Mouse (Mus musculus) R1 (cell line): ENCODE data around the gene Fopnl.

Source experiments
- DNase-seq: peaks from one replicate; pipeline ENCODE4 v3.0.0-alpha.2; 2018; ENCODE audit warnings: low read depth, low spot score

Gene Fopnl

DNA sequence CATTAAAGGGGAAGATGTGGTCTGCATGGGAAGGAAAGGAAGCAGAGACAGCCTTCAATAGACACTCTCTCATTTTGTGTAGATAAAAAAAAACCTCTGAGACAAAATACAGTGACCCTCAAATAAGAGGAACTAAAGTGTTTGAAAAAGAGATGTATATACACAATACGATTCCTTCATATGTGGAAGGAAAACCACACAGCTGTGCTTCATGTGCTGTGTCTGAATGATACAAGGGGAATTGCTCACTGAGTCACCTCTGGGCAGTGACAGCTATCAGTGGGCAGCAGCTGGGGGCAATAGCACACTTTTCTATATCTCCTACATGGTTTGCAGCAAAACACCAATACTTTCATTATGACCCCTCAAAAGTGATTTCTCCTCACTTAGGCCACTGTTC is 9.8 kb downstream of the Fopnl start:
- DNase-seq = no peak

DNA sequence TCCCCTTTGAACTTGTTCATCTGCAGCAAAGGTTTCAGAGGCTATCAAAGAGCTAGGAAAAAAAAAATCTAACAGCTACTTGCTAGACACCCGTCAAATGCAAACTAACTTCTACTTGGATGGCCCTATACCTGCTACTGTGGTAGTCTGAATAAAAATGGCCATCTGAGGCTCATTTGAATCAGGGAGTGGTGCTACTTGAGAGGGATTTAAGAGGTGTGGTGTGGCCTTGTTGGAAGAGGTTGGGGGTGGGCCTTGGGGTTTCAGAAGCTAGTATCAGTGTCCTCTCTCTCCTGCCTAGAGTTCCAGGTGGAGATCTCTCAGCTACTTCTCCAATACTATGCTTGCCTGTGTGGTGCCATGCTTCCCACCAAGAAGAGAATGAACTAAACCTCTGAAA is 10.8 kb downstream of the Fopnl start:
- peak; percentile 61 for DNase-seq

DNA sequence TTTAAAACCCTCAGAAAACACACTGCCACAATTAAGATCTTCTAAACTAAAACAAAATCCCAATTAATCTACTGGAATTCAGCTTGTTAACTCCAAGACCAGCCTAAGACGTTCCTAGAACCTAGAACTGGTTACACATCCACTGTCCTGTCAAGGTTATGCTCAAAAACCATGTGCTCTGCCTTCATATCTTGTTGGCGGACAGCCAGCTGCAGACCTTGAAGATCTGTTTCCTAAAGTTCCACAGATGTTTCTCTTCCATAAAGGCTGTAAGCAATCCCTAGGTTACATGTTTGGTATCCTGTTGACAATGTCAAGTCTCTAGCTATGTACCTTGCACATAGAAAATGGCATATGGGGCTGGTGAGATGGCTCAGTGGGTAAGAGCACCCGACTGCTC is 12.4 kb downstream of the Fopnl start:
- DNase-seq = no peak

DNA sequence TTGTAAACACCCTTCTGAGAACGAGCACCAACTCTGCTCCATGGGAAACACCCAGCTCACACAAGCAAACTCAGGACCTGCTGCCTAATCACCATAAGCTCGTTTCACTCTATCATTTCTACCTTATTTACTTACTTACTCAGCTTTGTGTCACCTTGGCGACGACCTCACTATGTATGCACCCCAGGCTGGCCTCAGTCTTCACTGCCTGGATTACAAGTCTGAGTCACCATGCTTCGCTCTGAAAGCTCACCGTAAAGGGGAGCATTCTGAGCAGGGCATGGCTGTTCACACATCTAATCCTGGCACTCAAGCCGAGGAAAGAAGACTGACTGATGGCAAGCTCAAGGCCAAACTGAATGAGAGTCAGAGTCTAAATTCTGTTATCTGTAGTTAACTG is 13.5 kb downstream of the Fopnl start:
- DNase-seq = peak; percentile 23

DNA sequence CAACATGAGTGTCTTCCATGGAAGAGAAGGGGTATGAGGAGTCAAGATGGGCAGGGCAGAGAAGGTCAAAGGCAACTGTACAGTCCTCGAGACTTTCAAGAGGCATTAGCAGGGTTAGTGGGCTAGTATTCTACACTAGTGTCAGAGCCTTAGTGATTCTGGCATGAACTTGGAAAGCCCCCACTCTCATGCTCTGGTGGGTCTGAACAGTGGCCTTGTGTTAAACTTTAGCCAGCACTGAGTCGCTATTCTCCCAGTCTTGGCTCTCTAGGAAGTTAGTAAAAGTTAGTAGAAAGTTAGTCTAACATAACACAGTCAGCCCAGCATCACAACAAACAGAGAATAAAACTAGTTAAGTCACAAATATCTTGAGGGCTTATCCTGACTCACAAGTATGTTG is 14.1 kb downstream of the Fopnl start:
- no peak for DNase-seq

DNA sequence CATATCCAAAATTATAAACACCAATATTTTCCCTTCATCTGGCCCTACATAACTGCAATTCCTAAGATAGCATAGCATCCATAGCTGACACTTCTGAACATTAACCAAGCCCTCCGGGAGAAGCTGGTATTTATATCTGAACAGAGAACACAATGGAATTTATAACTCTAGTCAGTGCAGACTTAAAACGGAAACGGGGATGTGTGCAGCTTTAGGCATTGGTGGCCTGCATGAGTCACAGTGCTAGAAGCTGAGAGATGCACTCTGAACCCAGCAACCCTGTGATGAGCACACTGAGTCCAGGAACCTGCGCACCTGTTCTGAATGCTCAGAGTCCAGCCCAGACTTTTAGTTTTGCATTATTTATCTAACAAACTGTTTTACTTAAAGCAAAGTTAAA is 18.7 kb downstream of the Fopnl start:
- no peak for DNase-seq

DNA sequence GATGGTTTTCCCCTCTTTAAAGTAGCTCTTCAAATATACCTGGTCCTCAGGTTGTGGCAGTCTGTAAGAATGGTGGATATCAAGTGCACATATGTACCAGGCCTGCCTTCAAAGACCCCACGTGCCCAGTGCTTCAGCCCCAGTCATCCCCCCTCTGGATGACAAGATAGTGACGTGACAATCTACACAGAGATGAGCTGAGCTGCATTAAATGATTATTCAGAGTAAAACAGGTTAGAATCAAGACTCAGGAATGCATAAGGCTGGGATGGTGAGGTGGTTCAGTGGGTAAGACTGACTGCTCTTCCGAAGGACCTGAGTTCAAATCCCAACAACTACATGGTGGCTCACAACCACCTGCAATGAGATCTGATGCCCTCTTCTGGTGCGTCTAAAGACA is 19.5 kb downstream of the Fopnl start:
- no peak for DNase-seq

DNA sequence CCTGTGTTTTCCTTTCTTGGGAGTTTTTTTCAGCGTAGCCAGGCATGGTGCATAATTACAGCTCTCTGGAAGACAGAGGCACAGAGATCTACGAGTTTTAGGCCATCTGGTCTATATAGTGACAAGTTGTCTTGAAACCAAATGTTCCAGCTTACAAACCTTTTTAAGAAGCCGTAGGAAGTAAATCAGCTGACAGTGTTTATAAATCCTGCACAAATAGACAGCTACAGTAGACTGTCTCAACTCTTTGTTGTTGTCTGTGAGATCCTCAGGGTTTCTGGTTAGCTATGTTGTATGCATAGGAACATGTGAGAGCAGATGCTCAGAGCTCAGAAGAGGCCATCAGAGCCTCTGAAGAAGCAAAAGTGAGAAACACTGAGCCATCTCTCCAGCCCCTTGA is 20.1 kb downstream of the Fopnl start:
- no peak for DNase-seq

DNA sequence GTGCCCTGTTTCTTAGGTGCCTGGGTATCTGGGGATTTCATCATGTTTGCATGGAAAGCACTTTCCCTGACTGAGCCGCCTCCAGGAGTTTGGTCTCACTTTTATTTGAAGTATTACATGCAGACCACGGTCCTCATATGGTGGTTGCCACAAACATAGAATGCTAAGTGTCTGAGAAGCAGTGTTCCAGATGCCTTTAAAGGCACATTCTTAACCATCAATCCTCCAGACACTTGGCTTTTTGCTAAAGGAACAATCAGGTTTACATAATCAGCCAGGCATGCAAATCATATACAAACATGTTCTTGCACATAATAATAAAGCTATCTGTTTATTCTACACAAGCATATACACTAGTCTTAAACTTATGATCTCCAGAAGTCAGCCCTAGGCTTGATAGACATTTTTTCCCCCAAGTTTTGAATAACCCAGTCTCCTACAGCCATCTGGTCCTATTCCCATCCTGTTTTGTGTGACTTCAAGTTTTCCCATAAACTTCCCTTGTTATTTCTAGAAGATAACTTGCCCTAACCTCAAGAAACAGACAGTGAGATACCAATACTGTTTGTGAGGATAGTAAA is 20.6 kb downstream of the Fopnl start:
- no peak for DNase-seq

DNA sequence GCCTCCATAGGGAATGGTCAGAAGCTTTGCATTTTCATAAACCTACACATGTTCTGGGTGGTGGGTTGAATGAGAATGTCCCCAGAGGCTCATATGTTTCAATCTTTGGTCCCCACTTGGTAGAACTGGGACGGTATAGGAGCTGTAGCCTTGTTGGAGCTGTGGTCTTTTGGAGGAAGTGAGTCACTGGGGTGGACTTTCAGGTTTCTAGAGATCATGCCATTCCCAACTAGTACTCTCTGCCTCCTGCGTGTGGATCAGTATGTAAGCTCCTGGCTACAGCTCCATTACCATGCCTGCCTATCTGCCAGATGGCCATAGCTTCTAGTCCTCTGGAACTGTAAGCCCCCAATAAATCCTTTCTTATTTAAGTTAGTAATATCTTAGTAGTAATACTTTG is 21.9 kb downstream of the Fopnl start:
- DNase-seq = no peak

DNA sequence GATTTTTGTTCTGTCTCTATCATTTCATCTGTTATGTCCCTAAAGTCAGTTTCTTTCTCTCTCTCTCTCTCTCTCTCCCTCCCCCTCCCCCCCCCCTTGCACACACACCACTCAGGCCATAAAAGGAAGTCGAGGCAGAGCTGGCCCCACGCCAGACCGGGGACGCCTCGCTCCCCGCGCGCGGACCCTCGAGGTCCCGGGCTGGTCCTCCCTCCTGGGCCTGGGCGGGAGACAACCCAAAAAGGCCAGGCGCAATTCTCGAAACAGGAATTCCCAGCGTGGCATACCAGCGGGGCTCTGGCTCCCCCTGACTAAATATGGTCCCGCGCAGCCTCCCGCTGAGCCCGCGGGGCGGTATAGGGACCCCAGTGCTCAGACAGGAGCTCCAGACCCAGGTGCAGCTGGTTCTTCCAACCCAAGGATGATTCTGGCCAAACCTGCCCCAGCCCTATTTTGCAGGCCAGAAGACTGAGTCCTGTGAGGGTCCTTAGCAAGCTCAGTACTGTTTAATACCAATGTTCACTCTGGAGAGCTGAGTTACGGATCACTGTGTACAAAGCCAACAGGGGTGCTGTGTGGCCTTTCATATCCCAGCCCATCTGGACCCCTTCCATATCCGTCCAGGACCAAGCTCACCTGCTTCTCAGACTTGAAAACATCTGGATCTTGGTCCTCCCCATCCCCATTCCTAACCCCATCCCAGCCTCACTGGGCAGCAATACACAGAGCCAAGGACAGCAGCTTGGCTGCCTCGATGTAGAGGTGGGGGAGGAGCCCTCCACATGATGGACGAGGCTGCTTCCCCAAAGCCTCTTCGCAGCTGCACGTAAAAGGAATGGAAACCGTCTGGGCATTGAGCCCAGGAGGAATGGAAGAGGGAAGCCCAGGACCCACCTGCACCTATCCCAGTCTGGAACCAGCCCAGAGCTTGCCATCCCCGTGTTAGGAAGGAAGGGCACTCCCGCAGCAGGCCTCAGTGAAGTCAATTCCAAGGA is 24.7 kb downstream of the Fopnl start:
- DNase-seq = no peak

DNA sequence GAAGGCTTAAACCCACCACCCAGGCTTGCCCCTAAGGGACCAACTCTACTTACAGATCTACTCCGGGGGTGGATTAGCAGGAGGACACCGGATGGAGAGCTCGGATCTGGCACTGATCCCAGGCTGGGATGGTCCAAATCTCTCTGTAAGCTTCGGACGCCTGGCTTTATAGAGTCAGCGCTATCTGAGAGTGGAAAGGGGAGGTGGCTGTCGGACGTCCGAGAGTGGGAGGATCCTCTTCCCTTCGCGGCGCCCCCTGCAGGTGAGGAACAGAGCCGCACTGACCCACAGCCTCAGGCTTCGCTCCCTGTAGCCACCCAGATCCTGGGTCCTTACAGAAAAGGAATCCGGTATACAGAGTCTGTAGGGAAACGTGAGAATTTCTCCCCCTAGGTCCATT is 26.0 kb downstream of the Fopnl start, which contains the start of gene Myh11:
TSS of gene Myh11 (minus strand) at position 150 of the 400 bp plus-strand sequence.
- DNase-seq = peak; percentile 87

DNA sequence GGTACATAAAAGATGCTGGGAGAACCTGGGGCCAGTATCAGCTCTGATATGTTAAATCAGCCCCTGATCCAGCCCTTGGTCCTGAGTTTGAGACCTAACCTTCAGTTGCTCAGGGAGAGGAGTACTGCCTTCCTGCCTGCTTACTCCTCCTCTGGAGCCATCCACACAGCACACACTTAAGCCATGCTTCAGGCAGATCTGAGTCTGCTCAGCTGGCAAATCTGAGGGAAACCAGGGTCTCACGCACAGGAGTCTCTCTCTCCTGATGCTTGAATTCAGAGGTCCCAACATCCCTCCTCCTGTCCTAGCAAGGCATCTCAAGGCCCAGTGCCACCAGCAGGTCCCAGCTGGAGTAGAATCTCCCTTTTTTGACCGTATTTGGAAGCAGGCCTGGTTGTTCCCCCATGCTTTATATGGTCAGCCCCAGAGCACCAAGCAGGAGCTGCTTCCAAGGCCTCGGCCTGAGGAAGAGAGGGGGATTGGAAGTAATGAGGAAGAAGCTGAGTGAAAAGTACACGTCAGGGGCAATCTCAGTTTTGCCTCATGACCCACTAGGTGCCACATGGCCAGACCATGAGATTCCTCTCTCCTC is 44.7 kb downstream of the Fopnl start:
- no peak for DNase-seq

DNA sequence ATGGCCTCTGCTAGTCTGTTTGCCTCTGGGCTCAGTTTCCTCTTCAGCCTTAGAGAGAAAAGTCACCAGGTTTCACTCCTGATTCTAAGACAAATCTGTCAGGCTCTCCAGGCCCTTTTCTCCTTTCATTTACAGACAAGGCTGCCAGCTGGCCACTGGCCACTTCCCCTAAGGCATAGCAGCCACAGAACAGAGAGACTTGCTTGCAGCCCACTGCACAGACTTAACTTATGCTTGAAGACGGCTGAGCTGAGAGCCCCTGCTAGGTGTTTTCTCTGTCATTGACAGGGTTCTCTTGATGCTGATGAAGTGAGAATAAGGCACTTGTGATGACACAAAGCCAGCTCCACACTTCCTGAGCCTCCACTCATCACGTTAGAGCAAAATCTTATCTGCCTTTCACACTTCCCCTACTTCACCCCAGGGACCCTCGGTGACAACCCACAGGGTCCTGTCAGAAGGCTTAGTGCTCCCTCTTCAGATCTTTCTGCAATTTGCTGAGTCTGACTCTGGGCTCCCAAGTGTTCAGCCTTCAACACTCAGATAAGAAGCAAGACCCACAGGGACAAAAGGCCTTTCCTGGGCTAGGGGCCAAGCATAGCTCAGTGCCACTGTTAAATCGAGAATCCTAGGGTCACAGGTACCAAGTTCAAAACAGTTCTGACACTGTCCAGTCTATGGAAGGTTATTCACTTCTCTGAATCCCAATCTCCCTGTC is 51.8 kb downstream of the Fopnl start:
- DNase-seq = no peak

DNA sequence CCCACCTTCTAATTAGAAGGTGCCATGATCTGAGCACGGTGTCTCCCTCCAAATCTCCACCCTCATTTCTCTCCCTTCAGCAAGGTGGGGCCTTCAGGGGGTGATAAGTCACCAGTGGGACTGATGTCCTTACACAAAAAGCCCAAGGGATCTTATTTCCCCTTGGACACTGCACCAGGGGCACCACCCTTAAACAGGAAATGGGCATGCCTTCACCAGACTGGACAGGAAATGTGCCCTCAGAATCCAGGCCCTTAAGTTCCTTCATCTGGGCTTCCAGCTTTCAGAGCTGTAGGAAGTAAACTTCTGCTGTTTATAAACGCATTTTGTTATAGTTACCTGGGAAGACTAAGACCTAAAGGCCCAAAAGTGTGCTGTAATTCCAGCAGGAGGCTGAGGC is 52.7 kb downstream of the Fopnl start:
- DNase-seq = no peak

DNA sequence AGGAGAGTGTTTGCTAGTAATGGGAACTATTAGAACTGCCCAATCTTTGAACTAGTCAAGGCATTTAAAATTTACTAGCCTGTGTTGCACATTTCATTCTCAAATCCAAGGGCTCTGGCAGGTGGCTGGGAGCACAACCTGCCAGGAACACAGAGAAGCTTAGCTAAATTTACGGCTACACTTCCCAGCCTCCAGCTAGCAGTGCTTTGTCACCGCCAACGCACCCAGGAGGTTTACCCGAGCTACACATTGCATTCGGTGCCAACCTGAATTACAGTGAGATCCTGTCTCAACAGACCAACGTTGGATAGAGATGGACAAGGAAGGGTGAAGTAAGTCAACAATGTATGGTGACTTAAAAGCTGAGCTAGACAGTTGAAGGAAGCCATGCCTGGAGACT is 54.0 kb downstream of the Fopnl start:
- DNase-seq = no peak

DNA sequence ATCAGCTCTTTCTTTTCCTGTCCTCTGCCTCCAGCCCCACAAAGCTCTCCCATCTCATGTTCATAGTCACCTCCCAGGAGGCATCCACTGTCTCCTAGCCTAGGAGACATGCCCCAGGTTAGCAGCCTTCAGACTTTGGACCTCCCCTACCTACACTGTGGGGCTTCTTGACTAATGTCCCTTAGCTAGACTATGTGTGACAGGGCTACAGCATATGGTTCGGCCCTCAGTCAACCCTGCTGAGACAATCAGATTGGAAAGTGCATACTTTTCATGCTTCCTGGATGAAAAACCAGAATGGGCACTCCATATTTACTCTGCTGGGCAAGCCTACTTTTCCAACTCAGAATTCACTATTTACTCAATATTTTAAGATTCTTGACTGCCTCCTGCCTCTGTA is 54.8 kb downstream of the Fopnl start:
- DNase-seq = no peak

DNA sequence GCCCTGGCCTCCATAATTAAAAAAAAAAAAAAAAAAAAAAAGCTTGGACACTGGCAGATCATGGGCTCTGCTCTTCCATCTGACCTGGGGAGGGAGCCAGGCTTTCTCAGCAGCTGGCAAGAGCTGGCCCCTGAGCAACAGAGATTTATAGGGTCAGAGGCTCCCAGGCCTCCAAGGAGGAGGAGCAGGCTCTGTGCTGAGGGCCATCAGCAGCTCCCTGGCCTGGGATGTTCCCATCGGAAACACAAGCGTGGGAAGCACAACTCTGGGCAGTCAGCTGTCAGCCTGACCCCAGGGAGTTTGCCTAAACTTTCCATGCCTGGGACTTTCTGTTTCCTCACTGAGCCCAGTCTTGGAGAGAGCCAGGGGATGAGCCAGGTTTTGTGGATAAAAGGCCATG is 58.3 kb downstream of the Fopnl start:
- no peak for DNase-seq

DNA sequence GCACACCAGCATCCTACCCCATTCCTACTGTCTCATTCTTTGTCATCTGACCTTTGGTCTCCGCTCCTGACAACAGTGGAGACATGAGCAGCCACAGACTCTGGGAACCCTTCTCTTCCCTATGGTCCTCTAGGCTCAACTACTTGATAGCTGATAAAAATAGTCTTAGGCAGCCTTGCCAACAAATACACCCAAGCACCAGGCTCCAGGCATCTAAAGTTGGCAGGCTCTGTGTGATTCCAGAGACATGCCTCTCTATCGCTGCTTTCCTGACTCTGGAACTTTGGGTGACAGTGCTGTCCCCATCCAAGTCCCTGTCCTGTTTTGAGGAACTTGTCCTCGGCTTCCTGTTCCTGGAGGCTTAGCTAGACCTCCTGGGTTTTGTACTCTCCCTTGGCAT is 63.6 kb downstream of the Fopnl start:
- DNase-seq = no peak

DNA sequence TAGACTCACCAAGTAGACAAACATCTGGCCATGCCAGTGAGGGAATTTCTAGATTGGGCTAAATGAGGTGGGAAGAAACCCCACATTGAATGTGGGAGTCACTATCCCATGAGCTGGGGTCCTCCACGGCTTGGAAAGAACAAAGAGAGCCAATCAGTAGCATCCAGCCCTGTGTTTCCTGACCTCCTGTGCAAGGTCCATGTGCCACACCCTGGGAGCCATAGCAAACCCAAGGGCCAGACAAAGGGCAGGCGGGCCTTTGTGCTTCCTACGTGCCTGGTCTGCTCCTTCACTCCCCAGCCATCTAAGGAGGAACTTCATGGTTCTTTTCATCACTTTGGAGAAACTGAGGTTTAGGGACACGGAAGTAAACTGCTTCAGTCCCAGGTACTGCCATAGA is 64.3 kb downstream of the Fopnl start:
- DNase-seq = no peak

DNA sequence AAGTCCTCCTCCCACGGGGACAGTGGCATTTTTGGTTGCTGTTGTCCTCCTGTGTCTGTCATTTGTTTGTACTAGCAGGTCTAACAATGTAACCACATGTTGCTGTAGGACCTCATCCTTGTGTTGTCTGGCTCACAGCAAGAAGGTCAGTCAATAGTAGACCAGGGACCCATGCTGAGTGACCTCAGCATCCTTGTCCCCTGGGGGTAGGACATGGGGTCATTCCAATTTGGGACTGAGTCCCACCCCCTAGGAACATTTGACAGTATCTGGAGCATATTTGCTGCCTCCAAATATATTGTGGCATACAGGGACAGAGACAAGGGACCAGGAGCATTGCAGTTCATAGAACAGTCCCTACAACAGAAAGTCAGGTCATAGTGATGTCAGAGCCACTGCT is 67.3 kb downstream of the Fopnl start:
- no peak for DNase-seq
